Mouse (Mus musculus): ENCODE results near the gene Sema7a. TPM values are rescaled to one million over a fixed set of nuclear protein-coding genes. Genes with fewer than 3 reads are reported as not detected.
A peak's percentile ranks its signal among the peaks of the same experiment; 100 is the strongest.

Sema7a gene
- total and polyA plus RNA-seq, 3 experiments, result 8.2 to 59.4 (median 17.0) TPM

GRCm38 (mm10) chr9:57938225-57939055, 1.5 kb upstream of the Sema7a start:
- no peak for DNase-seq

- DNase-seq, result peak; percentile 70
Observed at GRCm38 (mm10) chr9:57940349-57940794, 460 bp downstream of the Sema7a start.

- DNase-seq, result no peak
Observed at GRCm38 (mm10) chr9:57940861-57941638, 1.1 kb downstream of the Sema7a start.

- no peak for DNase-seq
Observed at GRCm38 (mm10) chr9:57942039-57942438, 2.1 kb downstream of the Sema7a start.

GRCm38 (mm10) chr9:57943067-57943466, 3.2 kb downstream of the Sema7a start:
- no peak for DNase-seq

- DNase-seq, result peak; percentile 54
Observed at GRCm38 (mm10) chr9:57944572-57944971, 4.7 kb downstream of the Sema7a start.

- DNase-seq, result no peak
Observed at GRCm38 (mm10) chr9:57945771-57946616, 6.1 kb downstream of the Sema7a start.

GRCm38 (mm10) chr9:57947381-57948030, 7.6 kb downstream of the Sema7a start:
- no peak for DNase-seq

- DNase-seq, result no peak
Observed at GRCm38 (mm10) chr9:57948333-57948931, 8.5 kb downstream of the Sema7a start.

- DNase-seq, result no peak
Observed at GRCm38 (mm10) chr9:57949102-57949704, 9.3 kb downstream of the Sema7a start.

- no peak for DNase-seq
Observed at GRCm38 (mm10) chr9:57949879-57950278, 10.0 kb downstream of the Sema7a start.

- peak; percentile 58 for DNase-seq
Observed at GRCm38 (mm10) chr9:57950519-57950918, 10.6 kb downstream of the Sema7a start.

- DNase-seq, result peak; percentile 55
Observed at GRCm38 (mm10) chr9:57951993-57952392, 12.1 kb downstream of the Sema7a start.

- peak; percentile 79 for DNase-seq
Observed at GRCm38 (mm10) chr9:57954962-57955744, 15.2 kb downstream of the Sema7a start.

- no peak for DNase-seq
Observed at GRCm38 (mm10) chr9:57955764-57956163, 15.9 kb downstream of the Sema7a start.

GRCm38 (mm10) chr9:57956196-57956837, 16.4 kb downstream of the Sema7a start:
- DNase-seq, result no peak

GRCm38 (mm10) chr9:57956838-57957236, 16.9 kb downstream of the Sema7a start:
- DNase-seq, result no peak

GRCm38 (mm10) chr9:57958615-57959014, 18.7 kb downstream of the Sema7a start:
- DNase-seq, result no peak

- no peak for DNase-seq
Observed at GRCm38 (mm10) chr9:57959399-57959798, 19.5 kb downstream of the Sema7a start.

Data from adrenal gland, adult 2 months (tissue).